Mouse (Mus musculus): ENCODE results near the gene Sbds. TPM values are rescaled to one million over a fixed set of nuclear protein-coding genes. Genes with fewer than 3 reads are reported as not detected.

The Sbds gene
- total RNA-seq, 2 experiments from 2014 or later: 22.6 to 23.4 TPM

DNA sequence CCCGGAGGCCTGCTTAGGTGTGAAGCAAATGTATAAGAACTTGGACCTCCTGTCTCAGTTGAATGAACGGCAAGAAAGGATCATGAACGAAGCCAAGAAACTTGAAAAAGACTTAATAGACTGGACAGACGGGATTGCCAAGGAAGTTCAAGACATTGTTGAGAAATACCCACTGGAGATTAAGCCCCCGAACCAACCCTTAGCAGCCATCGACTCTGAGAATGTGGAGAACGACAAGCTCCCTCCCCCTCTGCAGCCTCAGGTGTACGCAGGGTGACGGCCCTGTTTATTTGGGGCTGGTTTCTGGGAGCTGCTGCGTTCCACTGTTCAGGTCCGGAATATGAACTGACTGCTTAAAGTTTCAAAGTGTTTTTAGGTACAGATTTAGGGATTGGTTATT is 42.4 kb downstream of the Sbds start:
- no peak for DNase-seq
- intact Hi-C loops (cut with DNase I; ENCODE audit: low total_unique reads): no loop called here

DNA sequence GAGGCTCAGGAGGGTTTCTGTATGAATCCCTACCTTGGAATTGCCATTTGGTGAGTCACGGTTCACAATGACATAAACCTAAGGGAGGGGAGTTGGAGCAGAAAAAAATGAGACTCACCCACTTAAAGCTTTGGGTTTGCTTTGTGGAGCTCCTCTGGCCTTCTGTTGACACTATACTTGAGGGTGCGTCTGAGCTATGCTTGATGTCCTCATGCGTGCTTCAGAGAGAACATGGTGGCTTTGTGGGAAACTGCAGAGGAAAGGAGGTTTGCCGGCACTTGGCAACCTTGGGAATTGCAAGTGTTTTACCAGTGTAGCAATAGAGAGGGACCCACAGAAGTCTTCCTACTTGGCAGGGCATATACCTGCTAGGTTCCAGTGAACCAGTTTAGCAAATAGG is 48.0 kb downstream of the Sbds start:
- intact Hi-C loops (cut with DNase I; ENCODE audit: low total_unique reads): no loop called here
- DNase-seq: no peak

DNA sequence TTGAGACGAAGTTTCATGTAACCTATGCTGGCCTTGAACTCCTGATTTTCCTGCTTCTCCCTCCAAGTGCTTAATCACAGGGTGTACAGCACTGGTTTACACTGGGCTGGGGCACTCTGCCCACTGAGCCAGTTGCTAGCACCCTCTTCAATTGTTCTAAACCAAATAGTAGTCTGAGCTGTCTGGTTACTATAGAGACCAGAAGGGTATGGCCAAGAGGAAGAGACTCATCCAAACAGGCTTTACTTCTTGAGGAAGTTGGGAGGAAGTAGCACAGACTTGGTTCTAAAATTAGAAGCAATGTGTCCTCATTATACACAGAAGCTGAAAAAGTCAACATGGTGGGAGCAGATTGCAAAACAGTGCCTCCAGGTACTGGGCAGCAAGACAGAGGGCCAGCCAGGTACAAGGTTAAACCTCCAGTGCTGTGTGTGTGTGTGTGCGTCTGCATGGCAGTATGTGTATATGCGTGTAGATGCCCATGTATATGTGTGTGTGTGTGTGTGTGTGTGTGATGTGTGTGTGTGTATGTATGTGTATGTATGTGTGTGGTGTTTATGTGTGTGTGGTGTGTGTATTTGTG is 49.8 kb downstream of the Sbds start:
- intact Hi-C loops (cut with DNase I; ENCODE audit: low total_unique reads): no loop called here
- DNase-seq: no peak

DNA sequence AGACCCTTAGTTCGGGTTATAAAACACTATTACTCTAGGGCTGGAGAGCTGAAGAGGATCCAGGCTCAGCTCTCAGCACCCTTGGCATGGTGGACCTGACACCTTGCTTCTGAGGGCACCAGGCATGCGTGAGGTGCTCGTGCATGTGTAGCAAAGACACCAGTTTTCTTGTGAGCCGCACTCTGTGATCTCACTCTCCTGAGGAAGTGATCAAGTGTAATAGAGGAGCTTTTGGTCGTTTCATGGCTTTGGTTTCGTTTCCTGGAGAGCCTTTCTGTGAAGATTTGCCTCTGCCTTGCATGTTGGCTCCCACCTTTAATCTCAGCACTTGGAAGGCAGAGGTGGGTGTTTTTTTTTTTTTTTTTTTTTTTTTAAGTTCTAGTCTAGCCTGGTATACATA is 50.8 kb downstream of the Sbds start:
- no peak for DNase-seq
- intact Hi-C loops (cut with DNase I; ENCODE audit: low total_unique reads): no loop called here

DNA sequence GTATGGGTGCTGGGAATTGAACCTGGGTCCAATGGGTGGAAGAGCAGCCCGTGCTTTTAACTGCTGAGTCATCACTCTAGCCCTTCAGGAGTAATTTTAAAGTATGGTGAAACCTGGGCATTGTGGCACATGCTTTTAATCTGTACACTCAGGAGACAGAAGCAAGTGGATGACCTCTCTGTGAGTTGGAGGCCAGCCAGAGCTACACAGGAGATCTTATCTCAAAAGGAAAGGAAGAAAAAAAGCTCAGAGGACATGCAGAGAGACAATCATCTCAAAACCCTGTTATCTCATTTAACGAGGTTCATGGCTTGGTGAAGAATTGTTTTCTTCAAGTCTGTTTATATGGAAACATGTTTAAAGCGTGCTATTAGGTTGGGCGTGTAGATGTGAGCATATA is 51.4 kb downstream of the Sbds start:
- intact Hi-C loops (cut with DNase I; ENCODE audit: low total_unique reads): no loop called here
- no peak for DNase-seq

DNA sequence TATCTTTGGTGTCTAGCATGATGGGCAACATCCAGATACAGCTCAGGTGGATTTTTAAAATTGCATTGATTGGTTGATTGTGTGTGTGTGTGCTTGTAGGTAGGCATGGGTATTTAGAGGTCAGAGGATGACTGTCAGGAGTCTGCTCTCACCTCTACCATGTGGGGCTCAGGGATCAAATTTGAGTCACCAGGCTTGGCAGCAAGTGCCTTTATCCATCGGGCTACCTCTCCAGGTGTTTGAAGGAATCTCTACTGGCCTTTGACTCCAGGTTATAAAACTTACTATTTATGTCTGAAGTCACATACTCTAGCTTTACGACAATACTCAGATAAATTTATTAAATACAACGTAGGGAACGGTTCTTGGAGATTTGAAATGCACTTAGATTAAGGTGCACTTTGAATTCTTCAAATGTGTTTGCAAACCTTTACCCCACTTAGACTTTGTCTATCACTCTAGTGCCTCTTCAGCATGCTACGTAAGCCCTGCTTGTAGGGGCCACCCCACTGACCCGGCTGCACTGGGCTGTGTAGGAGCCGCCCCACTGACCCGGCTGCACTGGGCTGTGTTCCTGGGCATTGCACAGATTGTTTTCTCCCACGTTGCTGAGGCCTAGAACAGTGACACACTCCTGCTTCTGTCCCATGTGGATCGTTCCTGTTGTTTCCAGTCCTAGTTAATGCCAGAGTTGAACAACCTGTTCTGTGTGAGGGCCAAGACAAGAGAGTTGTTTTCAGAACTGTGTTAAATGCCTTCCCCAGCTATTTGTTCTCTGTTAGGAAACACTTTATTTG is 54.9 kb downstream of the Sbds start:
- DNase-seq: no peak
- intact Hi-C loops (cut with DNase I; ENCODE audit: low total_unique reads): no loop called here

DNA sequence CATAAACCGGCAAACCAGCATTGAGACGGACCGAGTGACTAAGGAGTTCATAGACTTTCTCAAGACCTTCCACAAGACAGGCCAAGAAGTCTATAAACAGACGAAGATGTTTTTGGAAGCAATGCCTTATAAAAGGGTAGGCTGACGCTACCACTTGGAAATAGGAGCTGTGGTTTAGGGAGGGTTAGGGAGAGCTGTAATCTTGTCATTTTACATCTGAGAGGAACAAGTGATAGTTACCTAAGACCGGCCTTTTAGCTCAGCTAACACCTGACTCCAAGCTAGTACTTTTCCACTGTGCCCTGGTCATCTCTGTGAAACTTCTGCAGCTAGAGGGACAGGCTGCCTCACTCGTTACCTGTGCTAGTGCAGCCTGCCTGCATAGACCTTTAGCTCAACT is 57.3 kb downstream of the Sbds start:
- no peak for DNase-seq
- intact Hi-C loops (cut with DNase I; ENCODE audit: low total_unique reads): no loop called here

DNA sequence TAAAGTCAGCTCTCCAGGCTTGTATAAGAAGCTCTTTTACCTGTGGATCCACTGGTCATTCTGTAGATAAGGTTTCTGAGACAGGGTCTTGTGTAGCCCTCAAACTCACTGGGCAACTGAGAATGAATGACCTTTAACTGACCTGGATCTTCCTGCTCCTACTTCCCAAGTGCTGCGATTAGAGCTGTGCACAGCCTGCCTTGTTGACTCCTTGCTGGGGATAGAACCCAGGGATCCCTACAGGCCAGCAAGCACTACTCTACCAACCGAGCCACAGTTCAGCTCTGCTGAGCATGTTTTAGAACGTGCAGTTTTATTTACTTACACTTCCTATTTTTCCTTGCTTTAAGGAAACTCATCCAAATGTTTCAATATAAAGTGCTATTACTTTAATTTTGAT is 57.9 kb downstream of the Sbds start:
- intact Hi-C loops (cut with DNase I; ENCODE audit: low total_unique reads): no loop called here
- no peak for DNase-seq

DNA sequence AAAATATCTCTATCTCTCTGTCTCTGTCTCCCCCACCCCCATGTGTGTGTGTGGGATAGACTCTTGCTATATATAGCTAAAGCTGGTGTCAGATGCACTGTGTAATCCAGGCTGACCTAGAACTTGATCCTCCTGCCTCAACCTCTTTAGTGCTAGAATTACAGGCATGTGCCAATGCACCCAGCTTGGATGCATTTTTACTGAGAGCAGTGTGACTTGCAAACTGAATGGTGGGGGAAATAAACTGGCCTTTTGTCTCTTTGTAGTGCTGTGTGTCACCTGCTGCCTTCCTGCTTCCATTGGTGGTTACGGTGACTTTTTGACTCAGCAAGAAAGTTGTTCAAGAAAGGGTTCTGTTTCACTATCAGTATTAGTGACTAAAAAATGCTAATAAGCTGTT is 59.0 kb downstream of the Sbds start:
- DNase-seq: no peak
- intact Hi-C loops (cut with DNase I; ENCODE audit: low total_unique reads): no loop called here

Other genes with a start within 250 kb of the Sbds start
- gene Asl, start 226.3 kb downstream of the Sbds start, total RNA-seq (2021): 10 to 100 TPM; 12.5 to 15.8 TPM
- 10 to 100 TPM; 11.1 to 12.6 TPM for gene Crcp, start 226.2 kb downstream of the Sbds start, total RNA-seq (2021)
- 10 to 100 TPM; 15.6 to 22.6 TPM for gene Tpst1, start 182.2 kb downstream of the Sbds start, total RNA-seq (2021)
- 1 to 10 TPM; 1.7 to 3.1 TPM for gene Kctd7, start 110.7 kb downstream of the Sbds start, total RNA-seq (2021)
- gene Rabgef1, start 83.7 kb downstream of the Sbds start, total RNA-seq (2021): 10 to 100 TPM; 46.4 to 46.9 TPM
- gene Tmem248, start 38.4 kb downstream of the Sbds start, total RNA-seq (2021): 10 to 100 TPM; 28.6 to 29.6 TPM
- gene Tyw1, start 89 bp upstream of the Sbds start, total RNA-seq (2021): 1 to 10 TPM; 7.8 to 9.1 TPM
- gene Caln1, start 113.9 kb upstream of the Sbds start, total RNA-seq (2021): under 1 TPM in 1 of 2 experiments, not detected in 1; 0.04 TPM
- not detected for gene A330070K13Rik, start 129.1 kb upstream of the Sbds start, total RNA-seq (2021)